Comparison of ENCODE assay signal across 27 mouse cellular contexts in the genomic region with DNA sequence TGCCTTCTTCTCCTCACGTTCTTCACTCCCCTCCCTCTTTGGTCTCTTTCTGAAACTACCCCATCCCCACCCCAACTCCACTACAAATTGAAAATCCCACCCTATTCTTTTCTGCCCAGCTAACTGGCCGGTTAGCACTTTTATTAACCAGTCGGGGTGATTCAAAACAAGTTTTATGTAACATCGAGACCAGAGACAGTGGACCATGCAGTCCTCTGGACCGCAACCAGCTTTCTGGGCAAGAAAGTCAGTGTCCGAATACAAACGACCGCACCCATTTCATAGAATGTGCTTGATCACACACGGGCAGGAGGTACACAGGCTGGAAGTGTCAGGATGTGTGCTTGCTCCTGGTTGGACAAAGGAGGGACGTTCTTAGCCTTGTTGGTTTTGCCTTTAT. TPM values are rescaled to one million over a fixed set of nuclear protein-coding genes. Genes with fewer than 3 reads are reported as not detected.
DNase-seq lines count a peak whose midpoint lies in the region; ATAC-seq and TF ChIP-seq lines count a peak whose summit lies in the region.
"Had no signal": no experiment of that assay in that cellular context is flagged by ENCODE, and none has a peak within 500 bp of the region (broad histone marks: within the 10 kb centered on the region; RNA-seq: fewer than 3 reads in every experiment).

No protein-coding gene starts in this region.

- no peak for ATAC-seq in kidney, embryonic 15.5 days (replicated peaks; ENCODE audit: low FRiP score)
- ATAC-seq: activated CD4-positive, CD25-positive, alpha-beta regulatory T cell, adult 4 months; CD4-positive, CD25-positive, alpha-beta regulatory T cell, adult 4 months; forebrain, embryonic 15.5 days had no signal

- H3K36me3 ChIP-seq in kidney, adult 2 months (ENCODE audit: control insufficient read depth, insufficient read depth, low read length) = no peaks in the 10 kb centered on the region
- no peaks in the 10 kb centered on the region for H3K36me3 ChIP-seq in kidney, embryonic 15.5 days
- H3K36me3 ChIP-seq: embryonic facial prominence, embryonic 10.5 days; embryonic facial prominence, embryonic 13.5 days; forebrain, embryonic 12.5 days; forebrain, embryonic 15.5 days; heart, embryonic 10.5 days; heart, embryonic 13.5 days; hindbrain, embryonic 12.5 days; hindbrain, embryonic 15.5 days had no signal

- H3K4me1 ChIP-seq in kidney, adult 2 months (ENCODE audit: control insufficient read depth, insufficient read depth, low read length) = peaks cover 6% of the 10 kb centered on the region; the same call in 1 of the 2 replicates
- H3K4me1 ChIP-seq in kidney, embryonic 15.5 days = no peaks in the 10 kb centered on the region
- H3K4me1 ChIP-seq: embryonic facial prominence, embryonic 10.5 days; embryonic facial prominence, embryonic 13.5 days; forebrain, embryonic 12.5 days; forebrain, embryonic 15.5 days; heart, embryonic 10.5 days; heart, embryonic 13.5 days; hindbrain, embryonic 12.5 days; hindbrain, embryonic 15.5 days had no signal

- H3K4me2 ChIP-seq in kidney, embryonic 15.5 days = no peak overlapping the region
- H3K4me2 ChIP-seq: embryonic facial prominence, embryonic 13.5 days; forebrain, embryonic 12.5 days; forebrain, embryonic 15.5 days; heart, embryonic 13.5 days; hindbrain, embryonic 12.5 days; hindbrain, embryonic 15.5 days had no signal

- no peak overlapping the region for H3K4me3 ChIP-seq in kidney, adult 2 months (ENCODE audit: insufficient read depth, low read depth, low read length)
- no peak overlapping the region for H3K4me3 ChIP-seq in kidney, embryonic 15.5 days (replicated peaks)
- H3K4me3 ChIP-seq: embryonic facial prominence, embryonic 10.5 days; embryonic facial prominence, embryonic 13.5 days; erythroblast, embryonic 14.5 days; forebrain, embryonic 12.5 days; forebrain, embryonic 15.5 days; heart, adult 2 months; heart, embryonic 10.5 days; heart, embryonic 13.5 days; hindbrain, embryonic 12.5 days; hindbrain, embryonic 15.5 days had no signal

- H3K9ac ChIP-seq in kidney, embryonic 15.5 days = no peak overlapping the region
- H3K9ac ChIP-seq: embryonic facial prominence, embryonic 13.5 days; forebrain, embryonic 12.5 days; forebrain, embryonic 15.5 days; heart, embryonic 13.5 days; hindbrain, embryonic 12.5 days; hindbrain, embryonic 15.5 days had no signal

- no peaks in the 10 kb centered on the region for H3K27me3 ChIP-seq in kidney, adult 2 months (replicated peaks; ENCODE audit: control insufficient read depth, insufficient read depth, low read length)
- peaks cover 12% of the 10 kb centered on the region for H3K27me3 ChIP-seq in kidney, embryonic 15.5 days
- H3K27me3 ChIP-seq: embryonic facial prominence, embryonic 13.5 days; forebrain, embryonic 15.5 days; hindbrain, embryonic 12.5 days; hindbrain, embryonic 15.5 days had no signal

- no peaks in the 10 kb centered on the region for H3K9me3 ChIP-seq in kidney, embryonic 15.5 days (replicated peaks)
- H3K9me3 ChIP-seq: embryonic facial prominence, embryonic 10.5 days; embryonic facial prominence, embryonic 13.5 days; forebrain, embryonic 12.5 days; forebrain, embryonic 15.5 days; heart, embryonic 10.5 days; heart, embryonic 13.5 days; hindbrain, embryonic 12.5 days; hindbrain, embryonic 15.5 days had no signal

- DNase-seq in kidney, adult 2 months = peak; percentile 88
- peak; percentile 39 for DNase-seq in kidney, postnatal 14 days
- no peak for DNase-seq in kidney, postnatal 10 days
- DNase-seq in kidney, postnatal 36 days = peak; percentile 71 to 73
- DNase-seq in retina, postnatal 1 day = no peak
- DNase-seq: adrenal gland, adult 8-10 months; adrenal gland, postnatal 25 days; cerebellum, adult 11-12 months; cerebellum, adult 8-10 months; cerebellum, postnatal 10 days; cerebellum, postnatal 36 days; embryo, embryonic 11 days; gastrocnemius, postnatal 25 days; heart, adult 2 months had no signal

- H3K27ac ChIP-seq in kidney, adult 2 months (ENCODE audit: insufficient read depth, low read depth, low read length) = peak overlapping the region; percentile 24; the same call in 1 of the 2 replicates
- no peak overlapping the region for H3K27ac ChIP-seq in kidney, embryonic 15.5 days
- H3K27ac ChIP-seq: embryonic facial prominence, embryonic 10.5 days; embryonic facial prominence, embryonic 13.5 days; forebrain, embryonic 12.5 days; forebrain, embryonic 15.5 days; heart, adult 2 months; heart, embryonic 10.5 days; heart, embryonic 13.5 days; hindbrain, embryonic 12.5 days; hindbrain, embryonic 15.5 days had no signal

- no peak for TF ChIP-seq POLR2A in kidney, adult 2 months (IDR thresholded peaks at IDR 0.05; ENCODE audit: low read depth, low read length)

- TF ChIP-seq CTCF in kidney, adult 2 months (conservative IDR thresholded peaks at IDR 0.05; ENCODE audit: insufficient read depth, insufficient read length, low read depth, low read length) = no peak

- 49% methylated on average over 10 of the region's 10 CpGs for WGBS in kidney, adult 2 months
- 76% methylated on average over 10 of the region's 10 CpGs for WGBS in kidney, embryonic 15.5 days

RNA-seq across cellular contexts. Expression of gene Napsa, which starts 7.7 kb away (rescaled TPM):
- polyA plus RNA-seq in kidney, adult 2 months (2012; rRNA removed) = 4,402 and 6,941 TPM in 2 replicates
- 30.3 and 33.2 TPM in 2 replicates for polyA plus RNA-seq in kidney, embryonic 15.5 days (2015; fragmentation: Nextera tagmentation; extraction: Ambion mirVana)
- polyA plus RNA-seq: C2C12 had no signal

RNA-seq across cellular contexts. Expression of gene Nr1h2, which starts 10.7 kb away (rescaled TPM):
- 136 and 159 TPM in 2 replicates for polyA plus RNA-seq in kidney, adult 2 months (2012; rRNA removed)
- 74.6 and 76.8 TPM in 2 replicates for polyA plus RNA-seq in kidney, embryonic 15.5 days (2015; fragmentation: Nextera tagmentation; extraction: Ambion mirVana)

RNA-seq across cellular contexts. Expression of gene Pold1, which starts 15.8 kb away (rescaled TPM):
- 12.7 and 14.2 TPM in 2 replicates for polyA plus RNA-seq in kidney, adult 2 months (2012; rRNA removed)
- polyA plus RNA-seq in kidney, embryonic 15.5 days (2015; fragmentation: Nextera tagmentation; extraction: Ambion mirVana) = 95.4 and 101 TPM in 2 replicates

RNA-seq across cellular contexts. Expression of gene Kcnc3, which starts 26.0 kb away (rescaled TPM):
- polyA plus RNA-seq in kidney, adult 2 months (2012; rRNA removed) = 19.1 and 20.6 TPM in 2 replicates
- 0.17 and 0.30 TPM in 2 replicates for polyA plus RNA-seq in kidney, embryonic 15.5 days (2015; fragmentation: Nextera tagmentation; extraction: Ambion mirVana)
- polyA plus RNA-seq: activated CD4-positive, CD25-positive, alpha-beta regulatory T cell, adult 4 months had no signal

RNA-seq across cellular contexts. Expression of gene Spib, which starts 32.6 kb away (rescaled TPM):
- polyA plus RNA-seq in kidney, adult 2 months (2012; rRNA removed) = 0.88 and 8.3 TPM in 2 replicates
- polyA plus RNA-seq in kidney, embryonic 15.5 days (2015; fragmentation: Nextera tagmentation; extraction: Ambion mirVana) = 0.16 TPM in 1 of 2 replicates, not detected in the other
- polyA plus RNA-seq: embryonic facial prominence, embryonic 10.5 days; forebrain, embryonic 12.5 days; forebrain, embryonic 15.5 days; hindbrain, embryonic 15.5 days had no signal

Comparison
In these comparisons a context has a peak if more than half of its experiments do, and no peak if none do; other contexts are left out.
1. DNase-seq: peak in kidney, adult 2 months (single experiment), kidney, postnatal 14 days (single experiment) and kidney, postnatal 36 days (2 of 2); none in kidney, postnatal 10 days (single experiment) and retina, postnatal 1 day (single experiment).
2. RNA of gene Napsa, which starts 7.7 kb away (polyA plus RNA-seq): 4,402 to 6,941 TPM in kidney, adult 2 months; 30.3 to 33.2 TPM in kidney, embryonic 15.5 days; every median in the first group is over 100 times any median in the second.